Mouse (Mus musculus): ENCODE data around the gene Ntsr1.

GRCm38 (mm10) chr2:180482274-180482673, 17.5 kb upstream of the Ntsr1 start:
- TF ChIP-seq CTCF (IDR thresholded peaks at IDR 0.05; ENCODE audit: low read depth) = no peak
- TF ChIP-seq EP300 (IDR thresholded peaks at IDR 0.05; ENCODE audit: low read depth) = no peak

All from heart, postnatal 0 days (tissue).